Mouse (Mus musculus) embryonic stem cell, embryonic (primary cell): ENCODE measurements around the gene Dpep2nb.

ENCODE experiments used
- CTCF ChIA-PET, 4 experiments: fragments of 300-600 bp in 2 of 4; fragments of 350-600 bp in 2 of 4; sonication (Branson Sonifier 250); formaldehyde crosslinking; loops; one replicate each; lab custom pipeline; 2022; ENCODE audit warnings: inconsistent platforms in 2 of 4; lab: Charles Lee
- POLR2A ChIA-PET, 4 experiments: fragments of 300-600 bp in 2 of 4; fragments of 350-600 bp in 2 of 4; sonication (Branson Sonifier 250); formaldehyde crosslinking; loops; one replicate each; lab custom pipeline; 2022; ENCODE audit warnings: antibody characterized with exemption in 4 of 4, inconsistent platforms in 1 of 4; lab: Charles Lee

The Dpep2nb gene

DNA sequence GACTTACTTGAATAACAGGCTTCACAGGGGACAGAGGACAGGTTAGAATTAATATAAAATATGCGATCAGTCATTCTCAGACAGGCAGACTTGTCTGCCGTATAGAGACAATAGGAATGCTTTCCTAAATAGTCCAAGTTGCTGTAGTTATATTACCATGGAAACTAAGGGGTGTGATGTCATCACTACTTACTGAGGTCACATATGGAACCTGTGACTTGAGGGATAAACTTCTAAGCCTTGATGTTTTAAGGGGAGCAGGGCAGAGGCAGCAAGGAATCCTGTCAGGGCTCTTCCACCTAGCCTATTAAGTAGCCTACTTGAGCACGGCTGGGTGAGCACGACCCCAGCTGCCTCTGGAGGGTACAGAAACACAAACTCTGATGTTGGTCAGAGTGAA lies at the start of gene Dpep2nb:
TSS of gene Dpep2nb (minus strand) at position 101 of the 400 bp plus-strand sequence.
- POLR2A ChIA-PET: interaction anchor here in 1 of 4 experiments (1.1 to 1.7 kb wide), 3 partner anchors 11 to 69 kb away, joined by 3 to 4 read pairs (median 4); no protein-coding TSS in a partner anchor
- CTCF ChIA-PET: interaction anchor here in 1 of 4 experiments (1.0 kb wide), 1 partner anchor 11 kb away, joined by 3 read pairs; no protein-coding TSS in a partner anchor

DNA sequence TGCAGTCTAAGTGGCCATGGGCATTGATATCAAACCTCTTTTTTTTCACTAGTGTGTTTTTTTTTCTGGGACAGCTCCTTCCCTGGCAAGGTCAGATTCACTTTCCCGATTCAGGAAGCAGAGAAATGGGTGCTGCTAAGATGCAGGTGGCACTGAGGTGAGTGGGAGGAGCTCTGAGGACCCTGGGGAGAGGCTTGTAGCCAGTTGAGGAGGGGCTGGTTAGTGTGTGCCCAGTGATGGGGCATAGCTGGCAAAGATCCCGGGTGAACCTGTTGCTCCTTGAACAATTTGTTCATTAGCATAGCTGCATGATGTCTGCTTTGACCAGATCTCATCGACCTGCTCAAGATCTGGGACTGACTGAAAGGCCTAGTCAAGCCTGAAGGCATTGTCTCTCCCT lies 49.3 kb upstream of the Dpep2nb start:
- CTCF ChIA-PET: interaction anchor here in 2 of 4 experiments (0.5 to 1.0 kb wide), 3 partner anchors 22 to 44 kb away, joined by 3 to 4 read pairs (median 3); no protein-coding TSS in a partner anchor

DNA sequence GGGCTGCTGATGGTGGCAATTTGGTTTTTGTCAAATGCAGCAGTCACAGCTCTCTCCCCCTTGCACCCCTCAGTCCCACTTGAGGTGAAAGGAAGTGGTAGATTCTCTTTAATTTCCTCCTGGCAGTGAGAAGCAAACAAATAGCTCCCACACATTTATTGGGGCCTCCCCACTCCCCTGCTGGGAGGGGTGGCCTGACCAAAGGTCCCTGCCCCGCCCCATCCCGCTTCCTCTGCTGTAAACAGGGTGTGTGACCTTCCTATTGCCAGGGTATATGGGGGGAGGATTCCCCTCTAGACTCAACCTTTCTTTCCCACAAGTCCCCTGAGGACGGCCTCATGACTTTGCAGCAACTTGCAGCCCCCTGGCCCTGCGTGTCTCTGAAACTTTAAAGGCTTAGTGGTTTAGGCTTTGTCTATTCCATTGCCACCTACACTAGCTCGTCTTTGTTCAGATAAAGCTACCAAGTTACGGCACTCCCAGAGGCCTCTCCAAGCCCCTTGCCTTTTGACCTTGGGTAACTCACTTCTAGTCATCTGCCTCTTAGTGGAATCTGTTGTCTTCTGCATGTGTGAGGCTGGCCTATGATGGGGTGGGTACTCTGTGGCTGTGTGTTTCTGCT lies 48.5 kb upstream of the Dpep2nb start:
- CTCF ChIA-PET: interaction anchor here in 3 of 4 experiments (0.5 to 1.0 kb wide), 6 partner anchors 15 to 44 kb away, joined by 3 to 10 read pairs (median 4); no protein-coding TSS in a partner anchor
- POLR2A ChIA-PET: interaction anchor here in 3 of 4 experiments (0.6 to 3.1 kb wide), 21 partner anchors 9 to 346 kb away, joined by 3 to 26 read pairs (median 3); partner anchors contain the start of genes Nutf2 (in 3 of the 3), Enkd1 (in 1 of the 3) and Esrp2 (in 1 of the 3)

More for the DNA sequence above, 49.3 kb upstream of the Dpep2nb start:
- POLR2A ChIA-PET: interaction anchor here (0.7 to 3.1 kb wide), 20 partner anchors 8 to 336 kb away, joined by 3 to 26 read pairs (median 4); partner anchors contain the start of genes Esrp2 (in 1 of the 4), Nutf2 (in 1 of the 4) and Pla2g15 (in 1 of the 4)

DNA sequence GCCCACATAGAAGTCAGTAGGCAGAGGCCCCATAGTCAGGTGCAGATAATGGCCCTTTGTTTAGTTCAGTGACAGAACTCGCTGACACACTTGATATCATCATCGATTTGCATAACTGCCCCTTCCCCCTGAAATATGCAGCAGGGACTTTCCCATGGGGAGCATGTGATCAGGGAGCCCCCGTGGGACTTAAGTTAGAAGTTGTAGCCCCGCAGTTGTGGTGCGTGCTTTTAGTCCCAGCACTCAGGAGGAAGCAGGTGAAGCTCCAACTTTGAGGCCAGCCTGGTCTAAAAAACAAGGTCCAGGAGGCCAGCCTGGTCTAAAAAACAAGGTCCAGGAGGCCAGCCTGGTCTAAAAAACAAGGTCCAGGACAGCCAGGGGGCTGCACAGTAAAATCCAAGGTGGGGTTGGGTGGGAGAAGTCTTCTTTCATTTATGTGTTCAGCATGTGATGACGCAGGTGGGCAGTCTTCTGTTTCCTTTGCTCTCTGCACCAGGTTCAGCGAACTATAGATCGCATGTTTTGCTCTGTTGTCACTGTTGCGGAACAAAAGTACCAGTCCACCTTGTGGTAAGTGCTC lies 46.8 kb upstream of the Dpep2nb start:
- CTCF ChIA-PET: interaction anchor here in 1 of 4 experiments (1.0 kb wide), 1 partner anchor 28 kb away, joined by 3 read pairs; no protein-coding TSS in a partner anchor
- POLR2A ChIA-PET: no interaction called here

DNA sequence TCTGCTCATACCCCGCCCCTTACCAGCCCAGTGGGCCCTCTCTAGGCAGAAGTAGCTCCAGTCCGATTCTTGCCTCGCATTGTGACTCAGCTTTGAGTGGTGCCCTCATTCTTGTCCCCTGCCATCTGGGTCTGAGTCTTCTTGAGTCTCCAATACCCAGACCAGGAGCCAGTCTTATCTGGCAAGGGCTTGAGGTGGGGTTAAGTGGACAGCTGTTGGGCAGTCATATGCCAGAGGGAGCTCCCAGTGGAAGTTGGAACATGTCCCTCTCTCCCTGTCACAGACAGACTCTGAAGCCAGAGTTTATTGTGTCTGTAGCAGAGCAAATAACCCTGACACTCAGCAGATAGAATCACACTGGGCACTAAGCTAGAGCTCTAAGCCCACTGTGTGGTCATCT lies 45.3 kb upstream of the Dpep2nb start:
- ChIA-PET POLR2A (interaction anchor here in 1 of 4 experiments (0.6 to 1.3 kb wide), 2 partner anchors 17 to 252 kb away, joined by 3 read pairs; no protein-coding TSS in a partner anchor), CTCF (no interaction called here)

DNA sequence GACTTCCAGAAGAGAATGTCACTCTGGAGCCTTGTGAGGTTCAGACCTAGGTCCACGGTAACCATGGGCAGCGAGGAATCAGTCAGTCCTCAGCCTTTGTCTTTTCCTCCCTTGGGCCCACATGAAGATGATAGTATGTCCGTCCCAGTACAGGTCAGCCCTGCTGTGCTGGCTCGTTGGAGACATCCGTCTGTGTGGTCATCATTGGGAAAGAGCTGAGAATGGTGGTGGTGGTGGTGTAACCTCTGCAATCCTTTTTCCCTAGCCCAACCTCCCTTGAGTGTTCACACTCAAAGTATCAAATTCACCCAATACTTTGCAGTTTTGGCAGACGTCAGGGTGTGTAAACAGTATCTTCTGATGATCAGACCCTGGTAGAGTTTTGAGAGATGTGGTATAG lies 44.1 kb upstream of the Dpep2nb start:
- ChIA-PET CTCF (no interaction called here), POLR2A (interaction anchor here in 2 of 4 experiments (0.7 to 4.0 kb wide), 5 partner anchors 9 to 18 kb away, joined by 3 to 52 read pairs (median 3); partner anchors contain the start of gene Nfatc3 (in 2 of the 2))

DNA sequence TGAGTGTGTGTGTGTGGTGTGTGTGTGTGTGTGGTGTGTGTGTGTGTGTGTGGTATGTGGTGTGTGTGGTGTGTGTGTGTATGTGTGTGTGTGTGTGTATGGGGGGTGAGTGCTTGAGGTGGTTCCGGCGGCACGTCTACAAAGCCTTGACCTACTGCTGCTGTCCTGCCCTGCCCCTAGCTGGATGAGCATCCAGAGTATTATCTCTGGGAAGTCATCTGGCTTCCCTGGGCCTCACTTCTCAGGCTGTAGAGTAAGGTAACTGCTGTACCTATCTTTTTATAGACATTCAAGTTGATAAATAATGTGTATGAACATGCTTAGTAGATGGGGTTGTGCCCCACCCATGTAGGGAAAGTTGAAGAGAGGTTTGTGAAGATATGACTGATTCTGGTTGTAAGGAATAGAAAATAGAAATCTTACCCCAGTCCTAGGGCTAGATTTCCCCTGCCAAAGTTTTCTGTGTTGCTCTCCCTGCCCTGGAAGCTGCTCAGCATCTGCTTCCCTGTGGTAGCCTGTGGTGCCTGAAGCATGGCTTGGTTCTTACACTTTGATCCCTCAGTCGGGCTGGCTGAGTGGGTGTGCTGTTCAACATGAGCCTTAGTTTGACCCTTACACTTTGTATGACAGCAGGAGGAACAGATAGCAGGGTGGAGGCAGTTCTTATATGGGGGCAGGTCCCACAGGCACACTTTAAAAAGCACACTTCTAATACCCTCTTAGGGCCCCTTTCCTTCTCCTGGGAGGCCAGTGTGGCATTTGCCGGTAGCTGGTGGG lies 42.3 kb upstream of the Dpep2nb start:
- ChIA-PET POLR2A (interaction anchor here in 3 of 4 experiments (0.6 to 4.0 kb wide), 10 partner anchors 8 to 148 kb away, joined by 3 to 52 read pairs (median 5); partner anchors contain the start of genes Nfatc3 (in 3 of the 3) and Pskh1 (in 1 of the 3)), CTCF (interaction anchor here in 1 of 4 experiments (1.2 kb wide), 1 partner anchor 8 kb away, joined by 3 read pairs; no protein-coding TSS in a partner anchor)

DNA sequence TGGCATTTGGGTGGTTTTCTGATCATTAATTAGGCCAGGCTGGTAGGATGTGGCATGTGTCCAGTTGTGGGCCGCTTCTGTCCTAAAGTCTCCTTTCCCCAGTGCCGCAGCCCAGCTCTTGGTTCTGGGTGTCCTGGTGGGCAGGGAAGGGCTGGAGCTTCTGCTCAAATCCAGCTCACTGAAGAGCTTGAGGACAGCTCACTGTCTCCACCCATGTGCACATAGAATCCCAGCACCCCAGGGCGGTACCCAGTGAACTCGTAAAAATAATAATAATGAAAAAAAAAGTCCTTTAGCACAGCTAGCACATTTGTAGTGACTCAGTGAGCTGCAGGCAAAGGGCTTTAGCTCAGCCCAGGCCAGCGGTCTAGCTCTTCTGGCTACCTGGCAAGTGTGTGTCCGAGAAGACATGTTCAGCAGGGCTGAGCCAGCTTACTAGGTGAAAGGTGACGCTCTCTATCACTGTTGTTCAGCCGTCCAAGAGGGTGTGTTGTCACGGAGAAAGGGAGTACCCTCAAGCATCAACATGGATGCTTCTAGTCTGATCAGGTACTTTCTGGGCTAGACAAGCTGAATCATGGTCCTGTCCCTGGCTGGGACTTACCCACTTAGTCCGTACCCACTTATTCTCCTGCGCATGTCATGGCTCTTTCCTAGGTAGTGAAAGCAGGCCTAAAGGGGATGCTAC lies 41.2 kb upstream of the Dpep2nb start:
- ChIA-PET CTCF (interaction anchor here in 2 of 4 experiments (0.7 to 0.8 kb wide), 2 partner anchors 13 to 472 kb away, joined by 3 read pairs; no protein-coding TSS in a partner anchor), POLR2A (interaction anchor here in 3 of 4 experiments (0.7 to 4.0 kb wide), 14 partner anchors 8 to 167 kb away, joined by 3 to 52 read pairs (median 4); partner anchors contain the start of genes Nfatc3 (in 3 of the 3), Edc4 (in 1 of the 3) and Pskh1 (in 1 of the 3))

DNA sequence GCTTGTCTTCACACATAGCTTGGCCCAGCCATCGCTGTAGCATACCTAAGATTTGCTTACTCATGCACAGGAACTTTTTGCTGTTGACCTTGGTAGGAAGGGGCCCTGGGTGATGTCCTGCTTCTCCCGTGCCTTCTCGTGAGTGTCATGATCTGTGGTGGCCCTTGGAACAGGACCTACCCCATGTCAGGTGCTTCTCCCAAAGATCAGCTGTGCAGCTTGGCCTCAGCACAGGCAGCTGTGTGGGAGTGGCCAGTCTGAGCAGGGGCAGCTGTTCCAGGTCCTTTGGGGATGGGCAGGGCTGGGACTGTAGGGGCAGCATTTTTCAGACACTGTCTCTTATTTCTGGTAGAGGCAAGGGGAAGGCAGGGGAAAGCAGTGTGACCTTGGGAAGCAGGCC lies 38.4 kb upstream of the Dpep2nb start:
- POLR2A ChIA-PET: interaction anchor here in 3 of 4 experiments (0.6 to 2.7 kb wide), 12 partner anchors 10 to 32 kb away, joined by 3 to 26 read pairs (median 5); partner anchors contain the start of genes Ddx28 (in 1 of the 3) and Nfatc3 (in 1 of the 3)

DNA sequence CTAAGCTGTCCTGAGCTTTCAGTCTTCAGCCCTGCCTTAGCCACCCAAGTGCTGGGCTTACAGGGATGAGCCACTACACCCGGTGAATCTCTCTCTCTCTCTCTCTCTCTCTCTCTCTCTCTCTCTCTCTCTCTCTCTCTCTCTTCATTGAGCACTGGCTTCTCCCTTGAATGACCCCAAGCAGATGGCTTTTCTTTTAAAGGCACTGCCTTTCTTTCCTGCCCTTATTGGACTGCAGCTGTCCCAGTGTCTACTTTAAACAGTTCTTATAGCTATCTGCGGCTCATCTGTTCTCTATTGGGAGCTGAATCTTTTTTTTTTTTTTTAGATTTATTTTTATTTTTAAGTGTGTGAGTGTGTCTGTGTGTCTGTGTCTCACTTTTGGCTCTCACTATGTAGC lies 37.3 kb upstream of the Dpep2nb start:
- ChIA-PET CTCF (interaction anchor here in 3 of 4 experiments (0.6 to 0.7 kb wide), 5 partner anchors 15 to 139 kb away, joined by 3 to 6 read pairs (median 4); no protein-coding TSS in a partner anchor), POLR2A (interaction anchor here in 3 of 4 experiments (0.7 to 2.7 kb wide), 7 partner anchors 9 to 472 kb away, joined by 3 to 26 read pairs (median 3); no protein-coding TSS in a partner anchor)

More for the DNA sequence above, 38.4 kb upstream of the Dpep2nb start:
- CTCF ChIA-PET: interaction anchor here in 1 of 4 experiments (0.5 kb wide), 1 partner anchor 52 kb away, joined by 3 read pairs; no protein-coding TSS in a partner anchor

DNA sequence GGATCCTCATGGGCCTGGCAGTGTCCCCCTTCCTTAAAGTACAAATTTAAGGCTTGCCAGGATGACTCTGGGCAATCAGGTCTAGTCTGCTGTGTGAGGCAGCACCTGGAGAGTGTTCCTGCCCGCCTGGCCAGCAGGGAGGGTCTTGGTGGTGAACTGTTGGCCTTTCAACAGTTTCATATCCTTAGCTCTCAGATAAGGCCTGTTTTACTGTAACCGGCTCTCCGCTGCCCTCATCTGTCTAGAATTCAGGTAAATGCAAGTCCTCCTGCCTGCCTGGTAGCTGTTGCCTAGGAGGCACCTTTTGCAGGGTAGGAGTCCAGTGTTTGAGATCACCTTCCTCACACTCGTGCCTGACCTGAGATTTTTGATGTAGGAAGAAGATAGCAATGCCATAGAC lies 34.4 kb upstream of the Dpep2nb start:
- POLR2A ChIA-PET: interaction anchor here in 2 of 4 experiments (0.9 to 2.2 kb wide), 4 partner anchors 14 to 19 kb away, joined by 3 to 5 read pairs (median 4); partner anchors contain the start of gene Nfatc3 (in 1 of the 2)
- CTCF ChIA-PET: interaction anchor here in 1 of 4 experiments (1.2 kb wide), 1 partner anchor 9 kb away, joined by 3 read pairs; no protein-coding TSS in a partner anchor

DNA sequence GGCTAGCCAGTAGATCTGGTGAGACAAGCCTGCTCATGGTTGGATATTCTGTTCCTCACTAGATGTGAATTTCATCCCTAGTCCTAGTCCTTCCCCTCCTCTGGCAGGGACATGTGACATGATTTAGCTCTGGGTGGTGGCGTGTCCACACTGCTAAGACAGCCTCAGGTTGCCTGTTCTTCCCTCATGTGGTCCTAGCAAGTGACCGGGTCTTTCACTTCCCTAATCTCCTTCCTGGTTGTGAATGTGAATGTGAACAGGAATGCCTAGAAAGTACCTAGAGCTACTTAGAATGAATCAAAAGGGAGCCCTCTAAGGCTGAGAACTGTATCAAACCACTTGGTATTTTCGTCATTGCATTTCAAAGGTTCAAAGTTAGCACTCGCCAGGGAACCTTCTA lies 33.8 kb upstream of the Dpep2nb start:
- POLR2A ChIA-PET: interaction anchor here in 2 of 4 experiments (0.5 to 2.2 kb wide), 8 partner anchors 10 to 71 kb away, joined by 3 to 6 read pairs (median 4); partner anchors contain the start of gene Nfatc3 (in 2 of the 2)
- CTCF ChIA-PET: interaction anchor here in 2 of 4 experiments (0.6 to 1.2 kb wide), 3 partner anchors 9 to 49 kb away, joined by 3 to 10 read pairs (median 3); partner anchors contain the start of gene Dus2 (in 1 of the 2)

DNA sequence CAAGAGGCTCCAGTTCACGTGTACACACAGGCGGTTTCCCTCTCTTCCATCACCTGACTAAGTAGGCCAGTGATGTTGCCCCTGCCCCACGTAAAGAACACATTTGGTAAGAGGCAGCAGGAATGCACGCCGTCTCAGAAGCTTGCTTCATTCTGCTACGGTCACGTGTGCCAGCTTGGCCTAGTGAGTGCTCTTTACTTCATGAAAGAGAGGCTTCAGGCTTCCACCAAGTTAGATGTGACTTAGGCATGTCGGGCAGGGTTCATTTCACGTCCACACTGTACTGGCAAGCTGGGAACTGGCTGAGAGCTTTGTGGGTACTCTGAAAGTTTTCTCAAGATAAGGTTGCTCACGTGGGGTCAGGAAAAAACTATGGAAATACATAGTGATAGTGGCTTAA lies 32.9 kb upstream of the Dpep2nb start:
- POLR2A ChIA-PET: interaction anchor here in 2 of 4 experiments (1.1 to 2.2 kb wide), 5 partner anchors 9 to 32 kb away, joined by 3 to 6 read pairs (median 5); partner anchors contain the start of gene Nfatc3 (in 1 of the 2)
- CTCF ChIA-PET: interaction anchor here in 2 of 4 experiments (0.5 to 0.6 kb wide), 2 partner anchors 16 to 162 kb away, joined by 10 read pairs; no protein-coding TSS in a partner anchor

DNA sequence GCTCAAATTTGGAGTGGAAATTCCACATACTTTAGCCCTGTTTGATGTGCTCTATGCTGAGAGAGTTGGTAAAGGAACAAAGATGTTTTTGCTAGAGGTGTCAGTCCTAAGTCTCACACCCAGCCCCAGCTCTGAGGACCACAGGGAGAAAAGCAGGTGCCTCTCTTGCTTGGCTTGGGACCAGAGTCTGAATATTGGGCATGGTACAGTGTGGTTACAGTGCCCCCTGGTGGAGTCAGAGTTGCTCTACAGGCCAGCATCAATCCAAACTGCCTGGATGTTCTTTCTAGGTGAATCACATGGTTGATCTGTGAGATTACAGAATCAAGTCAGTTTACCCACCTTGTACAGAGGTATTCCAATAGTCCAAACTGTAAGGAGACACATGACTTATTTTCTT lies 16.7 kb upstream of the Dpep2nb start:
- ChIA-PET POLR2A (interaction anchor here in 3 of 4 experiments (0.5 to 2.0 kb wide), 5 partner anchors 10 to 41 kb away, joined by 3 to 5 read pairs (median 3); partner anchors contain the start of gene Ddx28 (in 1 of the 3)), CTCF (interaction anchor here (0.5 to 3.4 kb wide), 16 partner anchors 9 to 581 kb away, joined by 3 to 15 read pairs (median 4); partner anchors contain the start of gene Dus2 (in 1 of the 4))

DNA sequence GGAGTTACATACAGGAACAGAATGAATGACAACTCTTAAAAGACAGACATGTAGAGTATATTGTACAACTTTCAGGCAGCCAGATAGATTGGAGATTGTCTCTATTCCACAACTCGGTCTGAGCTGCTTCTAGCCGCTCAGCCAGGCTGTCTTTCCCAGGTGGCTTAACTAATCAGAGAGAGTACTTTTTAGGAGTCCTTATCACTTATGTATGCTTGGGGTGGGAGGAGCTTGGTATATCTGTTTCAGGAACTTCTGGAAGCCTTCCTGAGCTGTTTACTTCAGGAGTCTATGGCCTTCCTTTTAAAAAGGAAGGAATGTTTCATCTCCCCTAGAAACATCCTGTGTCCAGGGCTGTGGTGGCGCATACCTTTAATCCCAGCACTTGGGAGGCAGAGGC lies 12.3 kb upstream of the Dpep2nb start:
- ChIA-PET CTCF (no interaction called here), POLR2A (interaction anchor here in 2 of 4 experiments (0.9 to 1.2 kb wide), 5 partner anchors 11 to 68 kb away, joined by 3 to 4 read pairs (median 3); no protein-coding TSS in a partner anchor)

DNA sequence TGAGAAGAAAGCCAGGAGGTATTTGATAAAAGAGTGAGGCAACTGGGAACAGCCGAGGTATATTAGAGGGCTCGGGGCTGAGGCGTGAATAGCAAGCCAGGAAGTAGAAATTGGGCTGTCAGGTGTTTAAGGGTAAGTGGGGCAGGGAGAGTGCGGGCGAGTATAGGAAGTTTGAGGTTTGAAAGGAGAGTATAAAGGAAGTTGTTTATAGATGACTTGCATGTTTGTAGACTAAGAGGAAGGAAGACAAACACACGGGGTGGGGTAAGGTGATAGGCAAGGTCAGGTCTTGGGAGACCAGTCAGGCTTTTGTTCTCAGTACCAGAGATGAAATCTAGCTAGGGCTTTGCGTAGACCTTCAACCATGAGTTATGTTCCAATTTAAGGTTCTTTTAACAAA lies 11.4 kb upstream of the Dpep2nb start:
- ChIA-PET POLR2A (interaction anchor here in 2 of 4 experiments (0.6 to 1.2 kb wide), 8 partner anchors 12 to 158 kb away, joined by 3 to 4 read pairs (median 3); no protein-coding TSS in a partner anchor), CTCF (interaction anchor here in 1 of 4 experiments (0.7 kb wide), 2 partner anchors 485 to 558 kb away, joined by 3 read pairs; no protein-coding TSS in a partner anchor)
